Mouse (Mus musculus) liver, embryonic 15.5 days (tissue): ENCODE data around the gene Ptcd1. TPM values are rescaled to one million over a fixed set of nuclear protein-coding genes. Genes with fewer than 3 reads are reported as not detected.
"Not testable (repeated sequence)": the region's sequence is repeated elsewhere in the genome, so short reads cannot be mapped to it uniquely, and the experiment has no call there.

ENCODE experiments used
- ATAC-seq: fragments of 200-750 bp; cut with Nextera tagmentation; 2 replicates; pipeline ENCODE4 v1.8.0; 2017; ENCODE audit warnings: moderate number of reproducible peaks, mild to moderate bottlenecking, moderate library complexity; ENCODE audit not compliant: insufficient read depth
- H3K27ac ChIP-seq: fragments of 300-500 bp; sonication (generic); replicated peaks from 2 replicates; pipeline ENCODE4 v1.5.1; 2015; ENCODE audit warnings: mild to moderate bottlenecking, inconsistent platforms
- H3K27me3 ChIP-seq: fragments of 300-500 bp; sonication (generic); 2 replicates; pipeline ENCODE4 v1.6.1; 2015; ENCODE audit warnings: mild to moderate bottlenecking, inconsistent platforms
- H3K36me3 ChIP-seq: fragments of 300-500 bp; sonication (generic); replicated peaks from 2 replicates; pipeline ENCODE4 v1.6.1; 2015; ENCODE audit warnings: moderate library complexity, mild to moderate bottlenecking, inconsistent platforms
- H3K4me1 ChIP-seq: fragments of 300-500 bp; sonication (generic); replicated peaks from 2 replicates; pipeline ENCODE4 v1.6.1; 2015; ENCODE audit warnings: inconsistent platforms
- H3K4me2 ChIP-seq: fragments of 300-500 bp; sonication (generic); 2 replicates; pipeline ENCODE4 v1.6.1; 2015; ENCODE audit warnings: moderate library complexity, mild to moderate bottlenecking, inconsistent platforms
- H3K4me3 ChIP-seq: fragments of 300-500 bp; sonication (generic); replicated peaks from 2 replicates; pipeline ENCODE4 v1.5.1; 2015; ENCODE audit warnings: mild to moderate bottlenecking, inconsistent platforms
- H3K9ac ChIP-seq: fragments of 300-500 bp; sonication (generic); 2 replicates; pipeline ENCODE4 v1.6.1; 2015; ENCODE audit warnings: moderate library complexity, mild to moderate bottlenecking, inconsistent platforms
- H3K9me3 ChIP-seq: fragments of 300-500 bp; sonication (generic); replicated peaks from 2 replicates; pipeline ENCODE4 v1.6.1; 2016; ENCODE audit warnings: inconsistent platforms
- WGBS: fragments of 180-500 bp; shearing (Covaris S2); methylation state at CpG from one replicate; pipeline ENCODE4 v1.1.7; 2015; ENCODE audit warnings: mixed read lengths; ENCODE audit not compliant: insufficient replicate concordance; 5-methylcytosine and 5-hydroxymethylcytosine counted together
- polyA plus RNA-seq: library from polyadenylated mRNA; unstranded; fragments of >200 nt; fragmentation: Nextera tagmentation; extraction: Ambion mirVana; gene quantifications from 2 replicates; pipeline ENCODE4 v1.2.1, GENCODE M21; 2015

The Ptcd1 gene
- polyA plus RNA-seq, 1 experiment from 2014 or later, result 7.7 TPM

- under 1% methylated on average over 53 of the region's 53 CpGs for WGBS
- peak; percentile 67 for ATAC-seq
- no peaks in the 10 kb centered on the region for H3K9me3 ChIP-seq
- H3K27me3 ChIP-seq, result peaks cover 8% of the 10 kb centered on the region; the same call in 1 of the 2 replicates
- H3K4me1 ChIP-seq, result peaks cover 41% of the 10 kb centered on the region
- peak within 1 kb of the TSS; percentile 59 for H3K9ac ChIP-seq
- H3K27ac ChIP-seq, result peak within 1 kb of the TSS; percentile 64
- peaks cover 18% of the 10 kb centered on the region for H3K36me3 ChIP-seq
- H3K4me3 ChIP-seq, result peak within 1 kb of the TSS; percentile 66
- H3K4me2 ChIP-seq, result peak within 1 kb of the TSS; percentile 83
Observed at GRCm38 (mm10) chr5:145114071-145114605, 52.8 kb downstream of the Ptcd1 start, which contains the start of gene Arpc1b. Arpc1b (plus strand) TSS chr5:145114215.

GRCm38 (mm10) chr5:145113416-145113815 is 53.5 kb downstream of the Ptcd1 start:
- WGBS, result 26% methylated on average over 2 of the region's 2 CpGs
- Histone ChIP-seq H3K4me3 (peak overlapping the region; percentile 66), H3K4me2 (peak overlapping the region; percentile 83), H3K27me3 (peaks cover 8% of the 10 kb centered on the region; the same call in 1 of the 2 replicates), H3K4me1 (peaks cover 45% of the 10 kb centered on the region), H3K9ac (no peak overlapping the region), H3K27ac (no peak overlapping the region), H3K9me3 (no peaks in the 10 kb centered on the region), H3K36me3 (peaks cover 21% of the 10 kb centered on the region)
- no peak for ATAC-seq

- H3K27me3 ChIP-seq, result peaks cover 8% of the 10 kb centered on the region; the same call in 1 of the 2 replicates
- H3K4me1 ChIP-seq, result peaks cover 39% of the 10 kb centered on the region
- no peak overlapping the region for H3K27ac ChIP-seq
- no peak overlapping the region for H3K4me3 ChIP-seq
- H3K4me2 ChIP-seq, result no peak overlapping the region
- WGBS, result 64% methylated on average over 8 of the region's 8 CpGs
- no peak for ATAC-seq
- no peaks in the 10 kb centered on the region for H3K9me3 ChIP-seq
- H3K36me3 ChIP-seq, result peaks cover 28% of the 10 kb centered on the region
- no peak overlapping the region for H3K9ac ChIP-seq
Observed at GRCm38 (mm10) chr5:145112566-145112965, 54.3 kb downstream of the Ptcd1 start.

- no peak overlapping the region for H3K4me2 ChIP-seq
- no peak overlapping the region for H3K4me3 ChIP-seq
- no peak for ATAC-seq
- no peak overlapping the region for H3K9ac ChIP-seq
- H3K9me3 ChIP-seq, result no peaks in the 10 kb centered on the region
- 63% methylated on average over 6 of the region's 6 CpGs for WGBS
- peaks cover 24% of the 10 kb centered on the region for H3K4me1 ChIP-seq
- peaks cover 50% of the 10 kb centered on the region for H3K36me3 ChIP-seq
- H3K27ac ChIP-seq, result no peak overlapping the region
- peaks cover 8% of the 10 kb centered on the region; the same call in 1 of the 2 replicates for H3K27me3 ChIP-seq
Observed at GRCm38 (mm10) chr5:145110401-145110800, 56.5 kb downstream of the Ptcd1 start.

GRCm38 (mm10) chr5:145105694-145106275 is 61.1 kb downstream of the Ptcd1 start:
- 81% methylated on average over 9 of the region's 9 CpGs for WGBS
- Histone ChIP-seq H3K9ac (no peak overlapping the region), H3K9me3 (no peaks in the 10 kb centered on the region), H3K36me3 (peaks cover 93% of the 10 kb centered on the region), H3K4me3 (no peak overlapping the region), H3K27ac (no peak overlapping the region), H3K4me2 (no peak overlapping the region), H3K4me1 (peaks cover 6% of the 10 kb centered on the region; the same call in 1 of the 2 replicates), H3K27me3 (no peaks in the 10 kb centered on the region)
- ATAC-seq, result no peak

GRCm38 (mm10) chr5:145104328-145104727 is 62.6 kb downstream of the Ptcd1 start:
- H3K27me3 ChIP-seq, result no peaks in the 10 kb centered on the region
- WGBS, result 87% methylated on average over 9 of the region's 9 CpGs
- H3K9ac ChIP-seq, result no peak overlapping the region
- H3K4me2 ChIP-seq, result no peak overlapping the region
- no peak overlapping the region for H3K27ac ChIP-seq
- H3K4me3 ChIP-seq, result no peak overlapping the region
- no peaks in the 10 kb centered on the region for H3K9me3 ChIP-seq
- no peak for ATAC-seq
- peaks cover 6% of the 10 kb centered on the region; the same call in 1 of the 2 replicates for H3K4me1 ChIP-seq
- H3K36me3 ChIP-seq, result peaks cover 95% of the 10 kb centered on the region

- H3K4me1 ChIP-seq, result no peaks in the 10 kb centered on the region; the same call in 1 of the 2 replicates
- no peak overlapping the region for H3K9ac ChIP-seq
- H3K36me3 ChIP-seq, result peaks cover 95% of the 10 kb centered on the region
- no peak overlapping the region for H3K27ac ChIP-seq
- no peaks in the 10 kb centered on the region for H3K27me3 ChIP-seq
- H3K9me3 ChIP-seq, result no peaks in the 10 kb centered on the region
- H3K4me2 ChIP-seq, result no peak overlapping the region
- WGBS, result 41% methylated on average over 4 of the region's 4 CpGs
- ATAC-seq, result no peak
- no peak overlapping the region for H3K4me3 ChIP-seq
Observed at GRCm38 (mm10) chr5:145102706-145103105, 64.2 kb downstream of the Ptcd1 start.

- 84% methylated on average over 11 of the region's 11 CpGs for WGBS
- not testable (repeated sequence) for H3K27me3 ChIP-seq, H3K4me1 ChIP-seq, H3K4me3 ChIP-seq, H3K27ac ChIP-seq, H3K9me3 ChIP-seq, H3K4me2 ChIP-seq, ATAC-seq, H3K9ac ChIP-seq
- peaks cover 95% of the 10 kb centered on the region for H3K36me3 ChIP-seq
Observed at GRCm38 (mm10) chr5:145101451-145101850, 65.5 kb downstream of the Ptcd1 start.

- no peak overlapping the region for H3K9ac ChIP-seq
- no peak overlapping the region for H3K4me3 ChIP-seq
- H3K4me1 ChIP-seq, result no peaks in the 10 kb centered on the region; the same call in 1 of the 2 replicates
- no peaks in the 10 kb centered on the region for H3K9me3 ChIP-seq
- WGBS, result 83% methylated on average over 9 of the region's 9 CpGs
- no peak overlapping the region for H3K4me2 ChIP-seq
- no peak for ATAC-seq
- H3K36me3 ChIP-seq, result peaks cover 95% of the 10 kb centered on the region
- H3K27ac ChIP-seq, result no peak overlapping the region
- no peaks in the 10 kb centered on the region for H3K27me3 ChIP-seq
Observed at GRCm38 (mm10) chr5:145100960-145101359, 65.9 kb downstream of the Ptcd1 start.

- H3K27ac ChIP-seq, result no peak overlapping the region
- H3K27me3 ChIP-seq, result no peaks in the 10 kb centered on the region
- WGBS, result 57% methylated on average over 10 of the region's 10 CpGs
- H3K4me2 ChIP-seq, result no peak overlapping the region
- no peak overlapping the region for H3K9ac ChIP-seq
- no peak overlapping the region for H3K4me3 ChIP-seq
- peaks cover 95% of the 10 kb centered on the region for H3K36me3 ChIP-seq
- no peaks in the 10 kb centered on the region; the same call in 1 of the 2 replicates for H3K4me1 ChIP-seq
- H3K9me3 ChIP-seq, result no peaks in the 10 kb centered on the region
- no peak for ATAC-seq
Observed at GRCm38 (mm10) chr5:145098340-145098821, 68.5 kb downstream of the Ptcd1 start.
